In genomic region chr2:14875616-14876015, GRCm38 (mm10) we compare ENCODE assay signal across 12 mouse cellular contexts.
A peak's percentile ranks its signal among the peaks of the same experiment; 100 is the strongest.
DNase-seq lines count a peak whose midpoint lies in the region; ATAC-seq and TF ChIP-seq lines count a peak whose summit lies in the region.
"Had no signal": no experiment of that assay in that cellular context is flagged by ENCODE, and none has a peak within 500 bp of the region (broad histone marks: within the 10 kb centered on the region; RNA-seq: fewer than 3 reads in every experiment).

No protein-coding gene starts in this region.

- H3K4me3 ChIP-seq in lung, embryonic 15.5 days, result no peak overlapping the region
- peak overlapping the region; percentile 42 for H3K4me3 ChIP-seq in hindbrain, postnatal 0 days (ENCODE audit: low read length)
- H3K4me3 ChIP-seq in neural tube, embryonic 13.5 days, result no peak overlapping the region
- H3K4me3 ChIP-seq: embryonic facial prominence, embryonic 15.5 days; kidney, embryonic 15.5 days had no signal

- no peak overlapping the region for H3K9ac ChIP-seq in lung, embryonic 15.5 days
- H3K9ac ChIP-seq in hindbrain, postnatal 0 days (replicated peaks; ENCODE audit: low read length), result no peak overlapping the region
- no peak overlapping the region for H3K9ac ChIP-seq in neural tube, embryonic 13.5 days
- H3K9ac ChIP-seq: embryonic facial prominence, embryonic 15.5 days; kidney, embryonic 15.5 days; liver, embryonic 14.5 days had no signal

- H3K36me3 ChIP-seq in lung, embryonic 15.5 days, result no peaks in the 10 kb centered on the region
- H3K36me3 ChIP-seq in hindbrain, postnatal 0 days (ENCODE audit: insufficient read depth, low read length), result no peaks in the 10 kb centered on the region
- no peaks in the 10 kb centered on the region for H3K36me3 ChIP-seq in neural tube, embryonic 13.5 days
- H3K36me3 ChIP-seq: embryonic facial prominence, embryonic 15.5 days; kidney, embryonic 15.5 days had no signal

- H3K4me2 ChIP-seq in lung, embryonic 15.5 days, result no peak overlapping the region
- peak overlapping the region; percentile 63 for H3K4me2 ChIP-seq in hindbrain, postnatal 0 days (ENCODE audit: low read depth, low read length)
- H3K4me2 ChIP-seq in neural tube, embryonic 13.5 days, result peak overlapping the region; percentile 51
- H3K4me2 ChIP-seq: embryonic facial prominence, embryonic 15.5 days; kidney, embryonic 15.5 days had no signal

- peaks cover 31% of the 10 kb centered on the region for H3K4me1 ChIP-seq in lung, embryonic 15.5 days
- peaks cover 9% of the 10 kb centered on the region; the same call in 1 of the 2 replicates for H3K4me1 ChIP-seq in hindbrain, postnatal 0 days (ENCODE audit: insufficient read depth, low read length)
- peaks cover 30% of the 10 kb centered on the region for H3K4me1 ChIP-seq in neural tube, embryonic 13.5 days (replicated peaks)

- intact Hi-C loops in gastrocnemius, postnatal 36 days (cut with DNase I), result no loop called here

- no peak overlapping the region for H3K27ac ChIP-seq in lung, embryonic 15.5 days
- H3K27ac ChIP-seq in hindbrain, postnatal 0 days, result peak overlapping the region; percentile 77
- peak overlapping the region; percentile 14; the same call in 1 of the 2 replicates for H3K27ac ChIP-seq in neural tube, embryonic 13.5 days (replicated peaks)
- H3K27ac ChIP-seq: embryonic facial prominence, embryonic 15.5 days; kidney, embryonic 15.5 days; liver, embryonic 14.5 days had no signal

- WGBS in lung, embryonic 15.5 days, result 66% methylated on average over 6 of the region's 6 CpGs
- WGBS in hindbrain, postnatal 0 days, result 23% methylated on average over 6 of the region's 6 CpGs
- WGBS in neural tube, embryonic 13.5 days, result 42% methylated on average over 6 of the region's 6 CpGs

- no peaks in the 10 kb centered on the region for H3K9me3 ChIP-seq in lung, embryonic 15.5 days
- no peaks in the 10 kb centered on the region for H3K9me3 ChIP-seq in hindbrain, postnatal 0 days (ENCODE audit: low read length)
- no peaks in the 10 kb centered on the region for H3K9me3 ChIP-seq in neural tube, embryonic 13.5 days
- H3K9me3 ChIP-seq: embryonic facial prominence, embryonic 15.5 days; kidney, embryonic 15.5 days had no signal

- TF ChIP-seq CTCF in hindbrain, postnatal 0 days (IDR thresholded peaks at IDR 0.05; ENCODE audit: low read depth), result no peak

- DNase-seq in lung, adult 18-20 months, result no peak
- DNase-seq in brain, adult 2 months (ENCODE audit: low read depth, low spot score), result peak; percentile 31
- peak; percentile 51 for DNase-seq in hindbrain, postnatal 0 days (ENCODE audit: low spot score)
- DNase-seq in gastrocnemius, postnatal 36 days, result no peak
- DNase-seq in urinary bladder, postnatal 10 days (ENCODE audit: low spot score), result no peak
- no peak for DNase-seq in kidney, postnatal 14 days

- 0 out of 2 replicates have a peak, but pooled peaks have one; percentile 31 for ATAC-seq in lung, embryonic 15.5 days (ENCODE audit: borderline replicate concordance, extremely low read depth, low FRiP score, low TSS enrichment)
- ATAC-seq in hindbrain, postnatal 0 days, result peak; percentile 63
- peak; percentile 58; the same call in 1 of the 2 replicates for ATAC-seq in neural tube, embryonic 13.5 days (ENCODE audit: low read depth)

- no peaks in the 10 kb centered on the region for H3K27me3 ChIP-seq in lung, embryonic 15.5 days
- no peaks in the 10 kb centered on the region for H3K27me3 ChIP-seq in hindbrain, postnatal 0 days (ENCODE audit: insufficient read depth, low read length)
- H3K27me3 ChIP-seq in neural tube, embryonic 13.5 days, result no peaks in the 10 kb centered on the region
- H3K27me3 ChIP-seq: CH12.LX; embryonic facial prominence, embryonic 15.5 days; kidney, embryonic 15.5 days had no signal

Comparison
In these comparisons a context has a peak if more than half of its experiments do, and no peak if none do; other contexts are left out.
1. DNase-seq: peak in brain, adult 2 months (single experiment) and hindbrain, postnatal 0 days (single experiment); none in lung, adult 18-20 months (0 of 2), gastrocnemius, postnatal 36 days (0 of 2), urinary bladder, postnatal 10 days (single experiment) and kidney, postnatal 14 days (single experiment).
2. Peak in every context shown above with its lines, with median percentiles within 50 percentile points of each other: ATAC-seq.